Mouse (Mus musculus) ovary, postnatal 14 days (tissue): Measurements from ENCODE around the gene Rhox3e.
"Not testable (repeated sequence)": the region's sequence is repeated elsewhere in the genome, so short reads cannot be mapped to it uniquely, and the experiment has no call there.

ENCODE experiments used
- DNase-seq: peaks from one replicate; pipeline ENCODE4 v3.0.0; 2022; ENCODE audit warnings: low spot score

The Rhox3e gene

GRCm38 (mm10) chrX:37541719-37542118, at the start of gene Rhox3e:
TSS of gene Rhox3e (plus strand) at chrX:37542019.
- not testable (repeated sequence) for DNase-seq

- not testable (repeated sequence) for DNase-seq
These were observed 27.8 kb upstream of the Rhox3e start, which contains the start of gene Rhox4d for GRCm38 (mm10) chrX:37514059-37514458. TSS of gene Rhox4d (plus strand) at chrX:37514359.

- not testable (repeated sequence) for DNase-seq
These were observed 11.7 kb upstream of the Rhox3e start, which contains the start of gene Rhox2e for GRCm38 (mm10) chrX:37530152-37530551. TSS of gene Rhox2e (plus strand) at chrX:37530452.

GRCm38 (mm10) chrX:37557112-37557511, 15.3 kb downstream of the Rhox3e start, which contains the start of gene Rhox4e:
TSS of gene Rhox4e (plus strand) at chrX:37557412.
- not testable (repeated sequence) for DNase-seq

GRCm38 (mm10) chrX:37571105-37571504, 29.3 kb downstream of the Rhox3e start, which contains the start of gene Rhox2f:
TSS of gene Rhox2f (plus strand) at chrX:37571405.
- DNase-seq: not testable (repeated sequence)

- not testable (repeated sequence) for DNase-seq
These were observed 30.8 kb downstream of the Rhox3e start for GRCm38 (mm10) chrX:37572638-37573037.

- DNase-seq: not testable (repeated sequence)
These were observed 38.9 kb downstream of the Rhox3e start, which contains the start of gene Rhox3f for GRCm38 (mm10) chrX:37580692-37581091. TSS of gene Rhox3f (plus strand) at chrX:37580992.
